Mouse (Mus musculus) layer of hippocampus, adult 2 months (tissue): ENCODE measurements around the gene Klf12. TPM values are rescaled to one million over a fixed set of nuclear protein-coding genes. Genes with fewer than 3 reads are reported as not detected.
"Not testable (repeated sequence)": the region's sequence is repeated elsewhere in the genome, so short reads cannot be mapped to it uniquely, and the experiment has no call there.

Experiments used
- DNase-seq, 2 experiments: peaks; one replicate each; pipeline ENCODE4 v3.0.0; 2022; ENCODE audit warnings: low spot score in 2 of 2
- H3K27ac ChIP-seq: fragments of 200-600 bp; 2 replicates; pipeline ENCODE4 v1.8.1; 2022
- H3K4me3 ChIP-seq: fragments of 200-600 bp; 2 replicates; pipeline ENCODE4 v1.8.1; 2022; ENCODE audit warnings: mild to moderate bottlenecking
- CTCF ChIP-seq: fragments of 200-600 bp; conservative IDR thresholded peaks from 2 replicates; pipeline ENCODE4 v1.8.1; 2022; ENCODE audit warnings: antibody characterized with exemption, mild to moderate bottlenecking, moderate library complexity
- total RNA-seq, 2 experiments: library from RNA; stranded (reverse); gene quantifications; 2 replicates each; pipeline ENCODE4 v1.2.3; 2021

Klf12 gene
- total RNA-seq, 2 experiments from 2014 or later, result 39.2 to 40.1 TPM

GRCm38 (mm10) chr14:99910876-99911275 is 373.6 kb downstream of the Klf12 start:
- TF ChIP-seq CTCF, result no peak

GRCm38 (mm10) chr14:99900902-99901301 is 383.6 kb downstream of the Klf12 start:
- DNase-seq, result no peak
- no peak for TF ChIP-seq CTCF
- no peak overlapping the region for H3K27ac ChIP-seq
- no peak overlapping the region for H3K4me3 ChIP-seq

More at GRCm38 (mm10) chr14:99910876-99911275, 373.6 kb downstream of the Klf12 start:
- no peak for DNase-seq
- H3K4me3 ChIP-seq, result no peak overlapping the region
- H3K27ac ChIP-seq, result no peak overlapping the region

GRCm38 (mm10) chr14:99898861-99899260 is 385.6 kb downstream of the Klf12 start:
- Histone ChIP-seq H3K27ac (no peak overlapping the region), H3K4me3 (no peak overlapping the region)
- TF ChIP-seq CTCF, result no peak
- DNase-seq, result no peak

GRCm38 (mm10) chr14:99894708-99895383 is 389.6 kb downstream of the Klf12 start:
- Histone ChIP-seq H3K4me3 (no peak overlapping the region), H3K27ac (no peak overlapping the region)
- peak; percentile 78 to 79 for DNase-seq
- peak; percentile 100 for TF ChIP-seq CTCF

GRCm38 (mm10) chr14:99894062-99894461 is 390.4 kb downstream of the Klf12 start:
- Histone ChIP-seq H3K4me3 (no peak overlapping the region), H3K27ac (no peak overlapping the region)
- DNase-seq, result peak in 1 of 2 experiments; percentile 26

GRCm38 (mm10) chr14:99886503-99886902 is 398.0 kb downstream of the Klf12 start:
- TF ChIP-seq CTCF, result no peak

More at GRCm38 (mm10) chr14:99894062-99894461, 390.4 kb downstream of the Klf12 start:
- TF ChIP-seq CTCF, result no peak

GRCm38 (mm10) chr14:99885562-99885961 is 398.9 kb downstream of the Klf12 start:
- TF ChIP-seq CTCF, result 0 out of 2 replicates have a peak, but pooled peaks have one; percentile 9
- DNase-seq, result no peak
- no peak overlapping the region for H3K27ac ChIP-seq
- no peak overlapping the region for H3K4me3 ChIP-seq

More at GRCm38 (mm10) chr14:99886503-99886902, 398.0 kb downstream of the Klf12 start:
- no peak overlapping the region for H3K4me3 ChIP-seq
- no peak for DNase-seq
- no peak overlapping the region for H3K27ac ChIP-seq

- Histone ChIP-seq H3K27ac (no peak overlapping the region), H3K4me3 (no peak overlapping the region)
- no peak for DNase-seq
- no peak for TF ChIP-seq CTCF
These were observed 399.4 kb downstream of the Klf12 start for GRCm38 (mm10) chr14:99885128-99885527.

- TF ChIP-seq CTCF, result no peak
- Histone ChIP-seq H3K4me3 (no peak overlapping the region), H3K27ac (no peak overlapping the region)
- no peak for DNase-seq
These were observed 407.5 kb downstream of the Klf12 start for GRCm38 (mm10) chr14:99876791-99877578.

GRCm38 (mm10) chr14:99873725-99874124 is 410.8 kb downstream of the Klf12 start:
- DNase-seq, result no peak
- Histone ChIP-seq H3K4me3 (no peak overlapping the region), H3K27ac (no peak overlapping the region)
- no peak for TF ChIP-seq CTCF

GRCm38 (mm10) chr14:99856158-99857011 is 428.1 kb downstream of the Klf12 start:
- peak overlapping the region; percentile 67 for H3K27ac ChIP-seq

GRCm38 (mm10) chr14:99854467-99854807 is 430.0 kb downstream of the Klf12 start:
- not testable (repeated sequence) for H3K4me3 ChIP-seq, H3K27ac ChIP-seq, DNase-seq

More at GRCm38 (mm10) chr14:99856158-99857011, 428.1 kb downstream of the Klf12 start:
- TF ChIP-seq CTCF, result no peak
- H3K4me3 ChIP-seq, result no peak overlapping the region
- DNase-seq, result peak in 1 of 2 experiments; percentile 19

- DNase-seq, H3K4me3 ChIP-seq, H3K27ac ChIP-seq: not testable (repeated sequence)
These were observed 430.6 kb downstream of the Klf12 start for GRCm38 (mm10) chr14:99853769-99854466.
